Mouse (Mus musculus) heart, embryonic 13.5 days (tissue): ENCODE results near the gene Cyp4x1. TPM values are rescaled to one million over a fixed set of nuclear protein-coding genes. Genes with fewer than 3 reads are reported as not detected.

Source experiments
- ATAC-seq: fragments of 200-750 bp; cut with Nextera tagmentation; 2 replicates; pipeline ENCODE4 v1.8.0; 2017; ENCODE audit warnings: moderate TSS enrichment; ENCODE audit not compliant: insufficient number of reproducible peaks, low FRiP score, low TSS enrichment; ENCODE audit errors: extremely low read depth
- H3K27ac ChIP-seq: fragments of 300-500 bp; sonication (generic); replicated peaks from 2 replicates; pipeline ENCODE4 v1.5.1; 2015; ENCODE audit warnings: moderate library complexity, mild to moderate bottlenecking, inconsistent platforms
- H3K27me3 ChIP-seq: fragments of 300-500 bp; sonication (generic); replicated peaks from 2 replicates; pipeline ENCODE4 v1.6.1; 2015; ENCODE audit warnings: mild to moderate bottlenecking, inconsistent platforms
- H3K36me3 ChIP-seq: fragments of 300-500 bp; sonication (generic); 2 replicates; pipeline ENCODE4 v1.6.1; 2015; ENCODE audit warnings: mild to moderate bottlenecking, inconsistent platforms
- H3K4me1 ChIP-seq: fragments of 300-500 bp; sonication (generic); 2 replicates; pipeline ENCODE4 v1.6.1; 2015; ENCODE audit warnings: inconsistent platforms
- H3K4me2 ChIP-seq: fragments of 300-500 bp; sonication (generic); 2 replicates; pipeline ENCODE4 v1.6.1; 2015; ENCODE audit warnings: inconsistent platforms, mild to moderate bottlenecking, moderate library complexity
- H3K4me3 ChIP-seq: fragments of 300-500 bp; sonication (generic); 2 replicates; pipeline ENCODE4 v1.5.1; 2015; ENCODE audit warnings: moderate library complexity, mild to moderate bottlenecking, inconsistent platforms
- H3K9ac ChIP-seq: fragments of 300-500 bp; sonication (generic); 2 replicates; pipeline ENCODE4 v1.6.1; 2015; ENCODE audit warnings: inconsistent platforms, mild to moderate bottlenecking, moderate library complexity
- H3K9me3 ChIP-seq: fragments of 300-500 bp; sonication (generic); 2 replicates; pipeline ENCODE4 v1.6.1; 2016; ENCODE audit warnings: inconsistent platforms
- WGBS: fragments of 180-500 bp; shearing (Covaris S2); methylation state at CpG from one replicate; pipeline ENCODE4 v1.1.7; 2015; ENCODE audit warnings: mixed read lengths; 5-methylcytosine and 5-hydroxymethylcytosine counted together
- polyA plus RNA-seq: library from polyadenylated mRNA; unstranded; fragments of >200 nt; fragmentation: Nextera tagmentation; extraction: Ambion mirVana; gene quantifications from 2 replicates; pipeline ENCODE4 v1.2.1, GENCODE M21; 2015

The Cyp4x1 gene
- polyA plus RNA-seq, 1 experiment from 2014 or later: 0.08 TPM

DNA sequence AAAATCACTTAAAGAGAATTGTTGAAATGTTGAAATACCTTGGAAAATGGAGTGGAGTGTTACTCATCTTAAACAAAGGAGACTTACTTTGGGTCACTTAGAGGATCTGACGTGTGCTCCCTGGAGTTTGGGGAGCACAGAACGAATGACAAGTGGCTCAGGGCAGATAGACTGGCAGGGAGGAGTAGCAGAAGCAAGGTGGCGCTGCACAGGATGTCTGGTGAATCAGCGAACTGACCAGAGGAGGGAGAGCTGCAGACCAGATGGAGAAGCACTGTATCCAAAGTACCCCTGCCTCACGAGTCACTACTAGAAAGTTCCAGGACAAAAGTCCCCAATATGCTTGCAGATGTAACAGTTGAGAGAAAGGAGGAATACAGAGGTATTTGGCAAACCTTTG is 20.8 kb downstream of the Cyp4x1 start:
- H3K4me1 ChIP-seq: no peaks in the 10 kb centered on the region
- 26% methylated on average over 5 of the region's 5 CpGs for WGBS
- H3K9me3 ChIP-seq: no peaks in the 10 kb centered on the region
- no peak overlapping the region for H3K4me3 ChIP-seq
- H3K36me3 ChIP-seq: no peaks in the 10 kb centered on the region
- H3K9ac ChIP-seq: no peak overlapping the region
- H3K4me2 ChIP-seq: no peak overlapping the region
- no peak for ATAC-seq
- H3K27ac ChIP-seq: no peak overlapping the region
- H3K27me3 ChIP-seq: peaks cover 11% of the 10 kb centered on the region

- no peak overlapping the region for H3K27ac ChIP-seq
- no peak overlapping the region for H3K4me3 ChIP-seq
- no peak for ATAC-seq
- H3K4me2 ChIP-seq: no peak overlapping the region
- H3K4me1 ChIP-seq: no peaks in the 10 kb centered on the region
- H3K9ac ChIP-seq: no peak overlapping the region
- no peaks in the 10 kb centered on the region for H3K9me3 ChIP-seq
- H3K27me3 ChIP-seq: peaks cover 7% of the 10 kb centered on the region
- WGBS: 61% methylated on average over 2 of the region's 2 CpGs
- H3K36me3 ChIP-seq: no peaks in the 10 kb centered on the region
These were observed 22.9 kb downstream of the Cyp4x1 start for GRCm38 (mm10) chr4:115111167-115111566.

DNA sequence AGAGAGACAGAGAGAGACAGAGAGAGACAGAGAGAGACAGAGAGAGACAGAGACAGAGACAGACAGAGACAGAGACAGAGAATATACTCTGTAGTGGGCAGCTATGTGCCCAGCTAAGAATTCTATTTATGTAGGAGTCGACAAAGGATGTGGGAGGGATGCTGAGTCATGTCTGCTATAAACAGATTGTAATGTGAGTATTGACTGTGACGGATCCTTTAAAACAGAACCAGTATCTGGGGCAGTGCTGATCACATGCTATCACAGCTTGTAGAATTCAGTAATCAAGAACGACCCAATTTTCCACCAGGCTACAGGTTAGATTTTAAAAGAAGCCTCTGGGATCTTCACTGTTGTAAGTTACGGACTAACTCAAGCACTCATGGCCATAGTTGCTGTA is 30.6 kb downstream of the Cyp4x1 start:
- H3K4me3 ChIP-seq: no peak overlapping the region
- H3K36me3 ChIP-seq: no peaks in the 10 kb centered on the region
- H3K9me3 ChIP-seq: no peaks in the 10 kb centered on the region
- H3K27me3 ChIP-seq: peaks cover 15% of the 10 kb centered on the region
- ATAC-seq: no peak
- WGBS: 45% methylated on average over 4 of the region's 4 CpGs
- peaks cover 3% of the 10 kb centered on the region; the same call in 1 of the 2 replicates for H3K4me1 ChIP-seq
- H3K4me2 ChIP-seq: no peak overlapping the region
- H3K9ac ChIP-seq: no peak overlapping the region
- no peak overlapping the region for H3K27ac ChIP-seq

DNA sequence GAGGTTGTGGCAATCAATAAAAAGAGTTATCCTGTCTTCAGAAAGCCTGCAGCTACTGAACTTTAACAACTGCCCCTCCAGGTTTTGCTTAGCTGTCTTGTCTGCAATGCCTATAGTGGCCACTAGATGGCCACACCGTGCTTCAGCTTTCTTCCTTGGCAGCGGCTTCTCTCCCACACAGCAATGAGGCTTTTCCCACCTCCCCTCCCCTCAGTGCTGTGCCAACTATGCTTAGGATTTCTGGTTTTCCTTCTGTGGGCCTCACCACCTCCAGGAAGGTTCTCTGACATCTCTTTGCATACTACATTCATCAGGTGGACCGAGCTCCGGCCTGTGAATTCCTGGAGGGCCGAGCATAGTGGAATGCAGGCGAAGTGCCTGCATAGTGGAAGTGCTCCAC is 32.4 kb downstream of the Cyp4x1 start:
- Histone ChIP-seq H3K27me3 (peaks cover 27% of the 10 kb centered on the region), H3K27ac (no peak overlapping the region), H3K4me1 (peaks cover 7% of the 10 kb centered on the region), H3K9ac (no peak overlapping the region), H3K4me3 (no peak overlapping the region), H3K4me2 (peak overlapping the region; percentile 49), H3K36me3 (no peaks in the 10 kb centered on the region), H3K9me3 (no peaks in the 10 kb centered on the region)
- WGBS: 28% methylated on average over 6 of the region's 6 CpGs
- ATAC-seq: no peak

GRCm38 (mm10) chr4:115097146-115097496 is 37.0 kb downstream of the Cyp4x1 start:
- no peaks in the 10 kb centered on the region for H3K9me3 ChIP-seq
- peak overlapping the region; percentile 56 for H3K4me3 ChIP-seq
- peaks cover 22% of the 10 kb centered on the region for H3K4me1 ChIP-seq
- peak overlapping the region; percentile 94 for H3K4me2 ChIP-seq
- peak overlapping the region; percentile 76 for H3K9ac ChIP-seq
- no peak for ATAC-seq
- WGBS: 0% methylated on average over 6 of the region's 6 CpGs
- peak overlapping the region; percentile 74 for H3K27ac ChIP-seq
- no peaks in the 10 kb centered on the region for H3K36me3 ChIP-seq
- H3K27me3 ChIP-seq: peaks cover 64% of the 10 kb centered on the region

- peak overlapping the region; percentile 74 for H3K27ac ChIP-seq
These were observed 37.5 kb downstream of the Cyp4x1 start for GRCm38 (mm10) chr4:115096435-115097145.

DNA sequence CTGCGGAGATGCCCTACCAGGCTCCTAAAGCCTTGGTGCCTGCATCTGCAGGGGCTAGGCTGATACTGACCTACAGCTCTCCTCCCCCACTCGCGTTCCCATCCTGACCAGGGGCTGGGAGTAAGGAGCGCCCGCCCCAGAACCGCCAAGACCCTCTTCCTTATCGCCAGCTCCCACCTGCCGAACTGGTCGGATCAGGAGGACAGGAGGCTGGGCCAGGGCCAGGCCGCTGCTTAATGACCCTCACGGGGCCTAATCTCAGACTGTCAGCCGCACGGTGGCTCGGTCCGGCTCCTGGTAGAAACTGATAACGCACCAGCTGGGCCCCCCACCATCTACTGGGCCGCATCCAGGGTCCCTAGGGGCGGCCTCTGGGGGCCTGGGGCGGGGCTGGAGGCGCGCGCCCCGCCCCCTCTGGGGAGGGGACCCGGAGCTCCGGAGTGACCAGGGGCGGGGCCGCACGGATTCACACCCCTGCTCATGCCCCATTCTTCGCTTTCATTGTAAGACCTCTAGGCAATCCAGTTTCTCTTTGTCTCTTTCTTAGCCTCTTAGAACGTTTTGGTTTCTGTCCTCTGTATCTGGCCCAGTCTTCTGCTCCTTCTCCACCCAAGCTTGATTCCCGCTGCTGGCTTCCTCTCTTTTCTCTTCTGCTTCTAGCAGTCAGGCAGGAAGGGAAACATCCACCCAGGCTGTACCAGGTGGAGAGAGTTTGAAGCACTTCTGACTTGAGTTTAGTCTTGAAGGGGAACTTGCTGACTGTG is 38.2 kb downstream of the Cyp4x1 start:
- ATAC-seq: peak; percentile 90
- Histone ChIP-seq H3K27me3 (peaks cover 68% of the 10 kb centered on the region), H3K9me3 (no peaks in the 10 kb centered on the region), H3K9ac (peak overlapping the region; percentile 76), H3K36me3 (no peaks in the 10 kb centered on the region), H3K4me2 (peak overlapping the region; percentile 94), H3K4me1 (peaks cover 19% of the 10 kb centered on the region), H3K4me3 (peak overlapping the region; percentile 56), H3K27ac (peak overlapping the region; percentile 74)
- under 1% methylated on average over 31 of the region's 31 CpGs for WGBS

More at GRCm38 (mm10) chr4:115096435-115097145, 37.5 kb downstream of the Cyp4x1 start:
- peak; percentile 20; the same call in 1 of the 2 replicates for ATAC-seq
- WGBS: 10% methylated on average over 11 of the region's 11 CpGs
- Histone ChIP-seq H3K9ac (peak overlapping the region; percentile 76), H3K36me3 (no peaks in the 10 kb centered on the region), H3K27me3 (peaks cover 69% of the 10 kb centered on the region), H3K4me2 (peak overlapping the region; percentile 94), H3K4me1 (peaks cover 19% of the 10 kb centered on the region), H3K9me3 (no peaks in the 10 kb centered on the region), H3K4me3 (peak overlapping the region; percentile 56)

DNA sequence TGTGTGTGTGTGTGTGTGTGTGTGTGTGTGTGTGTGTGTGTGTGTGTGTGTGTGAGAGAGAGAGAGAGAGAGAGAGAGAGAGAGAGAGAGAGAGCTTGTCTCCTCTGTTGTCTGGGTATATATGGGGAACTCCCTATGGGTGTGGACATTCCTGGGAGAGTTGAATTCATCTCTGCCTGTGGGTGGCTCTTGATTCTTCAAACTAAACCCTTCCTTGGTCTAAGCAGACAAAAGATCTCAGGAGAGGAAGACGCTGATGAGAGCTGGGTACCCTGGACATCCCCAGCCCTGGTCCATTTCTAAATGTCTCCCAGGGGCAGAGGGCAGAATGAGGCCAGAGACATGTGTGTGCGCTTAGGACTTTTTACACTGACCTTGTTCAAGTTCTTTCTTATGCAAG is 40.0 kb downstream of the Cyp4x1 start:
- no peak for ATAC-seq
- H3K4me2 ChIP-seq: peak overlapping the region; percentile 94
- peak overlapping the region; percentile 65 for H3K27ac ChIP-seq
- H3K27me3 ChIP-seq: peaks cover 72% of the 10 kb centered on the region
- no peaks in the 10 kb centered on the region for H3K9me3 ChIP-seq
- 79% methylated on average over 2 of the region's 2 CpGs for WGBS
- no peak overlapping the region; the same call in 1 of the 2 replicates for H3K9ac ChIP-seq
- peak overlapping the region; percentile 14; the same call in 1 of the 2 replicates for H3K4me3 ChIP-seq
- H3K36me3 ChIP-seq: no peaks in the 10 kb centered on the region
- peaks cover 19% of the 10 kb centered on the region for H3K4me1 ChIP-seq

GRCm38 (mm10) chr4:115093331-115093864 is 40.7 kb downstream of the Cyp4x1 start:
- H3K4me3 ChIP-seq: peak overlapping the region; percentile 14; the same call in 1 of the 2 replicates
- H3K27ac ChIP-seq: 0 out of 2 replicates have a peak overlapping the region, but pooled peaks have one; percentile 12
- peak overlapping the region; percentile 47; the same call in 1 of the 2 replicates for H3K9ac ChIP-seq
- H3K9me3 ChIP-seq: no peaks in the 10 kb centered on the region
- H3K27me3 ChIP-seq: peaks cover 77% of the 10 kb centered on the region
- H3K4me2 ChIP-seq: peak overlapping the region; percentile 57
- 76% methylated on average over 4 of the region's 4 CpGs for WGBS
- no peak for ATAC-seq
- H3K4me1 ChIP-seq: peaks cover 25% of the 10 kb centered on the region
- H3K36me3 ChIP-seq: no peaks in the 10 kb centered on the region

DNA sequence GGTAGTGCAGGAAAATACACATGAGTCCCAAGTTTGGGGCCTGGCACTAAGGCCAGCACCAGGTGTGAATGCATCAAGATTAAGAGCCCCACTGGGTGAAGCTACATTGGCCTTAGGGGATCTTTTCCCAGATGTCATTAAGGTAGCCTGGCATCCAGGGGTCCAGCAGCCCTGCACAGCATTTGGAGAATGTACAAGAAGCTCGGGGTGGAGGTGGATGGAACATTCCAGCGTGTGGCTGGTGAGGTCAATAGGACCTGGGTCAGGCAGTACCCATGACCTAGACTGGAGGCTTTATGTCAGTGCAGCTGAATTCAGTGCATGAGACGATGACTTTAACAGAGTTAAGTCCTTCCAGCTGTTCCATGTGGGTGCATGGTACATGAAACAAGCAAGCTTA is 42.3 kb downstream of the Cyp4x1 start:
- H3K4me3 ChIP-seq: peak overlapping the region; percentile 40
- H3K27me3 ChIP-seq: peaks cover 84% of the 10 kb centered on the region
- H3K4me1 ChIP-seq: peaks cover 21% of the 10 kb centered on the region
- H3K27ac ChIP-seq: no peak overlapping the region
- H3K9ac ChIP-seq: no peak overlapping the region
- H3K4me2 ChIP-seq: peak overlapping the region; percentile 57
- no peaks in the 10 kb centered on the region for H3K9me3 ChIP-seq
- no peak for ATAC-seq
- WGBS: 81% methylated on average over 3 of the region's 3 CpGs
- no peaks in the 10 kb centered on the region for H3K36me3 ChIP-seq

GRCm38 (mm10) chr4:115090592-115090991 is 43.5 kb downstream of the Cyp4x1 start:
- Histone ChIP-seq H3K27me3 (peaks cover 84% of the 10 kb centered on the region), H3K4me3 (peak overlapping the region; percentile 40), H3K27ac (0 out of 2 replicates have a peak overlapping the region, but pooled peaks have one; percentile 48), H3K4me1 (peaks cover 9% of the 10 kb centered on the region), H3K9ac (no peak overlapping the region), H3K36me3 (no peaks in the 10 kb centered on the region), H3K4me2 (peak overlapping the region; percentile 57), H3K9me3 (no peaks in the 10 kb centered on the region)
- peak; percentile 37 for ATAC-seq
- WGBS: 61% methylated on average over 2 of the region's 2 CpGs
